Mouse (Mus musculus): ENCODE measurements around the gene Rcan3.

Rcan3 gene

GRCm38 (mm10) chr4:135413491-135413890 lies 20.2 kb downstream of the Rcan3 start:
- DNase-seq (ENCODE audit: low read depth, low spot score), result no peak

GRCm38 (mm10) chr4:135411633-135412032 lies 22.0 kb downstream of the Rcan3 start:
- DNase-seq (ENCODE audit: low read depth, low spot score), result no peak

GRCm38 (mm10) chr4:135406180-135406579 lies 27.5 kb downstream of the Rcan3 start:
- no peak for DNase-seq (ENCODE audit: low read depth, low spot score)

GRCm38 (mm10) chr4:135404916-135405315 lies 28.7 kb downstream of the Rcan3 start:
- no peak for DNase-seq (ENCODE audit: low read depth, low spot score)

GRCm38 (mm10) chr4:135404048-135404447 lies 29.6 kb downstream of the Rcan3 start:
- no peak for DNase-seq (ENCODE audit: low read depth, low spot score)

- DNase-seq (ENCODE audit: low read depth, low spot score), result no peak
Observed at GRCm38 (mm10) chr4:135401881-135402280, 31.8 kb downstream of the Rcan3 start.

GRCm38 (mm10) chr4:135397991-135398390 lies 35.7 kb downstream of the Rcan3 start, which contains the start of gene Ncmap:
Ncmap (minus strand) TSS chr4:135398227.
- no peak for DNase-seq (ENCODE audit: low read depth, low spot score)

GRCm38 (mm10) chr4:135397551-135397950 lies 36.1 kb downstream of the Rcan3 start:
- DNase-seq (ENCODE audit: low read depth, low spot score), result no peak

- DNase-seq (ENCODE audit: low read depth, low spot score), result no peak
Observed at GRCm38 (mm10) chr4:135396303-135396702, 37.4 kb downstream of the Rcan3 start.

GRCm38 (mm10) chr4:135395375-135395774 lies 38.3 kb downstream of the Rcan3 start:
- no peak for DNase-seq (ENCODE audit: low read depth, low spot score)

GRCm38 (mm10) chr4:135394666-135395065 lies 39.0 kb downstream of the Rcan3 start:
- DNase-seq (ENCODE audit: low read depth, low spot score), result no peak

- DNase-seq (ENCODE audit: low read depth, low spot score), result no peak
Observed at GRCm38 (mm10) chr4:135393381-135393780, 40.3 kb downstream of the Rcan3 start.

GRCm38 (mm10) chr4:135392801-135393200 lies 40.9 kb downstream of the Rcan3 start:
- DNase-seq (ENCODE audit: low read depth, low spot score), result no peak

- DNase-seq (ENCODE audit: low read depth, low spot score), result no peak
Observed at GRCm38 (mm10) chr4:135391014-135391413, 42.6 kb downstream of the Rcan3 start.

GRCm38 (mm10) chr4:135385614-135386013 lies 48.0 kb downstream of the Rcan3 start:
- no peak for DNase-seq (ENCODE audit: low read depth, low spot score)

GRCm38 (mm10) chr4:135382316-135382715 lies 51.3 kb downstream of the Rcan3 start:
- DNase-seq (ENCODE audit: low read depth, low spot score), result peak; percentile 71

GRCm38 (mm10) chr4:135381355-135381754 lies 52.3 kb downstream of the Rcan3 start:
- DNase-seq (ENCODE audit: low read depth, low spot score), result peak; percentile 84

- DNase-seq (ENCODE audit: low read depth, low spot score), result no peak
Observed at GRCm38 (mm10) chr4:135377241-135377640, 56.4 kb downstream of the Rcan3 start.

- DNase-seq (ENCODE audit: low read depth, low spot score), result no peak
Observed at GRCm38 (mm10) chr4:135375444-135375843, 58.2 kb downstream of the Rcan3 start.

- DNase-seq (ENCODE audit: low read depth, low spot score), result no peak
Observed at GRCm38 (mm10) chr4:135373299-135373698, 60.4 kb downstream of the Rcan3 start.

GRCm38 (mm10) chr4:135370372-135370771 lies 63.3 kb downstream of the Rcan3 start:
- DNase-seq (ENCODE audit: low read depth, low spot score), result no peak

GRCm38 (mm10) chr4:135362828-135363227 lies 70.8 kb downstream of the Rcan3 start:
- no peak for DNase-seq (ENCODE audit: low read depth, low spot score)
